In the genomic region with DNA sequence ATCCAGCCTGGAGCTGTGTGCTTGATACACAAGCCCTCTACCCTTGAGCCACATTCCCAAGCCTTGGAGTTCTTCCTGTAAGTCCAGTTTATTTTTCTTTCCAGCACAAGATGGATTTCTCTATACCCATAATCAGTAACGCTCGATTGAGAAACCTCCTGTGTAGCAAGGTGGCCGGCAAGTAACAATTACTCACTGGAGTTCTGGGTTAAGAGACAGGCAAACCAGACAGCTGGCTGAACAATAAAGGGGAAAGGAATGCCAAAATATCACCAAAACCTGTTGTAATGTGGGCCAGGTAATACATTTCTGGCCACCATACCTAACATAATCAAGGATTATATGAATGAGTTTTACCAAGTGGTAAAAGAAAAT, we compare ENCODE assay signal across 18 mouse cellular contexts.
"Had no signal": no experiment of that assay in that cellular context is flagged by ENCODE, and none has a peak within 500 bp of the region (broad histone marks: within the 10 kb centered on the region; RNA-seq: fewer than 3 reads in every experiment).

No protein-coding gene starts in this region.

- H3K4me3 ChIP-seq: limb, embryonic 10.5 days; limb, embryonic 13.5 days; liver, embryonic 12.5 days; liver, embryonic 15.5 days; megakaryocyte, embryonic 14.5 days; midbrain, embryonic 12.5 days; midbrain, embryonic 15.5 days; myocyte; neural tube, embryonic 13.5 days had no signal

- H3K9me3 ChIP-seq: limb, embryonic 10.5 days; liver, embryonic 12.5 days; liver, embryonic 15.5 days; midbrain, embryonic 12.5 days; midbrain, embryonic 15.5 days; neural tube, embryonic 13.5 days had no signal

- DNase-seq: kidney, adult 18-20 months; kidney, adult 9 months; kidney, postnatal 36 days; liver; lung, adult 2 months; lung, postnatal 14 days; lung, postnatal 4 days; thymus, adult 18-20 months; thymus, postnatal 36 days had no signal

- H3K27me3 ChIP-seq: liver, embryonic 12.5 days; liver, embryonic 15.5 days; megakaryocyte, embryonic 14.5 days; midbrain, embryonic 12.5 days; midbrain, embryonic 15.5 days; neural tube, embryonic 13.5 days had no signal

- H3K9ac ChIP-seq: limb, embryonic 13.5 days; liver, embryonic 12.5 days; liver, embryonic 15.5 days; midbrain, embryonic 12.5 days; midbrain, embryonic 15.5 days; neural tube, embryonic 13.5 days had no signal

- H3K4me2 ChIP-seq: limb, embryonic 13.5 days; liver, embryonic 12.5 days; liver, embryonic 15.5 days; midbrain, embryonic 12.5 days; midbrain, embryonic 15.5 days; neural tube, embryonic 13.5 days had no signal

- ATAC-seq: liver, embryonic 12.5 days; midbrain, embryonic 15.5 days had no signal

- H3K4me1 ChIP-seq: liver, embryonic 12.5 days; liver, embryonic 15.5 days; megakaryocyte, embryonic 14.5 days; midbrain, embryonic 12.5 days; midbrain, embryonic 15.5 days; neural tube, embryonic 13.5 days had no signal

- H3K27ac ChIP-seq: limb, embryonic 10.5 days; limb, embryonic 13.5 days; liver, embryonic 12.5 days; liver, embryonic 15.5 days; midbrain, embryonic 12.5 days; midbrain, embryonic 15.5 days; neural tube, embryonic 13.5 days had no signal

- H3K36me3 ChIP-seq: limb, embryonic 10.5 days; limb, embryonic 13.5 days; liver, embryonic 12.5 days; liver, embryonic 15.5 days; midbrain, embryonic 12.5 days; midbrain, embryonic 15.5 days; neural tube, embryonic 13.5 days had no signal
